8 mouse cellular contexts compared by ENCODE assay signal in the genomic region with DNA sequence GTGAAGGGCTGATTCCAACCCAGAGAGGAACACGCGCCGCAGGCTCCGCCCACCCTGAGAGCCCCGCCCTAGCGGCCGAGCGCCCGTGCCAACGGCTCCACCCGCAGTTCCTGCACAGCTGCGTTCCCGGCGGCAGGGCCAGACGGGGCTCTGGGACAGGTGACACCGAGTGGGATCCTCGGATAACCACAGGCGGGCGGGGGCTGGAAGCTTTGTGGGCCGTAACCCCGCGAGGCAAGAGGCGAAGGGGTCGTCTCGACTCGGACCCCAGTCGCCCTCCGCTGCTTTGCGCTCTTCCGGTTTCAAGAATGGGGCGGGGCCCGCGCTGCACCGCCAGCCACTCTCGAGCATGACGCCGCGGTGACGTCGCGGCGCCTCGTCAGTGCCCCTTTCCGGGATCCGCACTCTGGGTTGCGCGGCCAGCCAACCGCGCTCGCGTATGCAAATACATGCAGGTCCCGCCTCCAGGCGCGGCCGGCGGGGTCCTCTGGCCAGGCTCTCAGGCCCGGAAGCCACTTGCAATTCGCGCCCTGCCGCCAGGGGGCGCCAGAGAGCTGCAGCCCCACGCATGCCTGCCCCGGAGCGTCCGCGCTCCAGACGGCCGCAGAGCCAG. TPM values are rescaled to one million over a fixed set of nuclear protein-coding genes. Genes with fewer than 3 reads are reported as not detected.
DNase-seq lines count a peak whose midpoint lies in the region; ATAC-seq and TF ChIP-seq lines count a peak whose summit lies in the region.

A gene (plus strand): TSS at position 63 of the 613 bp plus-strand sequence.

- under 1% methylated on average over 68 of the region's 68 CpGs for WGBS in forebrain, embryonic 15.5 days
- WGBS in lung, adult 2 months = under 1% methylated on average over 67 of the region's 68 CpGs

- peak; percentile 86 for ATAC-seq in forebrain, embryonic 15.5 days (replicated peaks)
- ATAC-seq in neutrophil, adult 5-6 weeks (ENCODE audit: extremely low read depth, insufficient number of reproducible peaks, low FRiP score, poor library complexity, severe bottlenecking) = peak; percentile 72

- peak within 1 kb of the TSS; percentile 58 for H3K9ac ChIP-seq in forebrain, embryonic 15.5 days (replicated peaks)

- peak within 1 kb of the TSS; percentile 91 for H3K27ac ChIP-seq in forebrain, embryonic 15.5 days (replicated peaks)

- H3K4me2 ChIP-seq in forebrain, embryonic 15.5 days (replicated peaks) = peak within 1 kb of the TSS; percentile 40

- peak within 1 kb of the TSS; percentile 83 for H3K4me3 ChIP-seq in forebrain, embryonic 15.5 days
- H3K4me3 ChIP-seq in lung, adult 2 months (replicated peaks; ENCODE audit: extremely low read depth, low read depth, low read length) = peak within 1 kb of the TSS; percentile 94

- peaks cover 15% of the 10 kb centered on the region for H3K36me3 ChIP-seq in forebrain, embryonic 15.5 days

- no peaks in the 10 kb centered on the region for H3K27me3 ChIP-seq in forebrain, embryonic 15.5 days

- intact Hi-C loops in heart, postnatal 25 days (cut with DNase I) = no loop called here

- H3K4me1 ChIP-seq in forebrain, embryonic 15.5 days = peaks cover 31% of the 10 kb centered on the region
- peaks cover 20% of the 10 kb centered on the region for H3K4me1 ChIP-seq in lung, adult 2 months (ENCODE audit: control insufficient read depth, insufficient read depth, low read length)

- no peaks in the 10 kb centered on the region for H3K9me3 ChIP-seq in forebrain, embryonic 15.5 days

- TF ChIP-seq POLR2A in lung, adult 2 months (IDR thresholded peaks at IDR 0.05; ENCODE audit: borderline replicate concordance, extremely low read depth, low read depth, low read length) = peak; percentile 88

- peak; percentile 100 for DNase-seq in ES-CJ7 (ENCODE audit: low read depth, low spot score)
- peak; percentile 95 for DNase-seq in cerebellum, adult 11 months
- DNase-seq in heart, postnatal 25 days (ENCODE audit: low spot score) = peak; percentile 96
- peak; percentile 97 to 99 for DNase-seq in layer of hippocampus, adult 18-20 months (ENCODE audit: low spot score in 2 of 2)
- peak; percentile 97 for DNase-seq in lung, adult 2 months
- DNase-seq in thymus, adult 18-20 months = peak; percentile 97

- peak; percentile 66 for TF ChIP-seq CTCF in lung, adult 2 months (IDR thresholded peaks at IDR 0.05; ENCODE audit: insufficient read depth, low read length)

RNA-seq across cellular contexts. Expression of the gene that starts here (rescaled TPM):
- 7.3 and 8.0 TPM in 2 replicates for polyA plus RNA-seq in forebrain, embryonic 15.5 days (2015; fragmentation: Nextera tagmentation; extraction: Ambion mirVana)
- total RNA-seq in heart, postnatal 25 days (2021) = 10 to 100 TPM; 13.2 to 14.3 TPM
- total RNA-seq in layer of hippocampus, adult 18-20 months (2021) = 10 to 100 TPM; 14.3 to 17.9 TPM
- polyA plus RNA-seq in lung, adult 2 months (2012; rRNA removed) = 16.9 and 21.1 TPM in 2 replicates
- total RNA-seq in neutrophil, adult 5-6 weeks (2017) = 31.3 and 46.7 TPM in 2 replicates

Comparison
In these comparisons a context has a peak if more than half of its experiments do, and no peak if none do; other contexts are left out.
1. Peak in every context shown above with its lines: DNase-seq, ATAC-seq, H3K4me3 ChIP-seq and H3K27ac ChIP-seq.